Mouse (Mus musculus) heart, embryonic 15.5 days (tissue): ENCODE results near the gene Aif1. TPM values are rescaled to one million over a fixed set of nuclear protein-coding genes. Genes with fewer than 3 reads are reported as not detected.
A peak's percentile ranks its signal among the peaks of the same experiment; 100 is the strongest.

Source experiments
- ATAC-seq: fragments of 200-750 bp; cut with Nextera tagmentation; replicated peaks from 2 replicates; pipeline ENCODE4 v1.8.0; 2017; ENCODE audit warnings: low read depth, moderate TSS enrichment; ENCODE audit not compliant: insufficient number of reproducible peaks, insufficient read depth, low FRiP score
- H3K27ac ChIP-seq: fragments of 300-500 bp; sonication (generic); 2 replicates; pipeline ENCODE4 v1.5.1; 2015; ENCODE audit warnings: mild to moderate bottlenecking, inconsistent platforms
- H3K27me3 ChIP-seq: fragments of 300-500 bp; sonication (generic); 2 replicates; pipeline ENCODE4 v1.6.1; 2015; ENCODE audit warnings: inconsistent platforms
- H3K36me3 ChIP-seq: fragments of 300-500 bp; sonication (generic); 2 replicates; pipeline ENCODE4 v1.6.1; 2015; ENCODE audit warnings: mild to moderate bottlenecking, inconsistent platforms
- H3K4me1 ChIP-seq: fragments of 300-500 bp; sonication (generic); replicated peaks from 2 replicates; pipeline ENCODE4 v1.6.1; 2015; ENCODE audit warnings: inconsistent platforms
- H3K4me2 ChIP-seq: fragments of 300-500 bp; sonication (generic); 2 replicates; pipeline ENCODE4 v1.6.1; 2015; ENCODE audit warnings: inconsistent platforms, mild to moderate bottlenecking, moderate library complexity
- H3K4me3 ChIP-seq: fragments of 300-500 bp; sonication (generic); 2 replicates; pipeline ENCODE4 v1.5.1; 2015; ENCODE audit warnings: mild to moderate bottlenecking, inconsistent platforms
- H3K9ac ChIP-seq: fragments of 300-500 bp; sonication (generic); 2 replicates; pipeline ENCODE4 v1.6.1; 2015; ENCODE audit warnings: mild to moderate bottlenecking, inconsistent platforms
- H3K9me3 ChIP-seq: fragments of 300-500 bp; sonication (generic); replicated peaks from 2 replicates; pipeline ENCODE4 v1.6.1; 2016; ENCODE audit warnings: inconsistent platforms
- WGBS: fragments of 180-500 bp; shearing (Covaris S2); methylation state at CpG from one replicate; pipeline ENCODE4 v1.1.7; 2015; ENCODE audit warnings: mixed read lengths; 5-methylcytosine and 5-hydroxymethylcytosine counted together
- polyA plus RNA-seq: library from polyadenylated mRNA; unstranded; fragments of >200 nt; fragmentation: Nextera tagmentation; extraction: Ambion mirVana; gene quantifications from 2 replicates; pipeline ENCODE4 v1.2.1, GENCODE M21; 2015

The Aif1 gene
- polyA plus RNA-seq, 1 experiment from 2014 or later: 7.5 TPM

DNA sequence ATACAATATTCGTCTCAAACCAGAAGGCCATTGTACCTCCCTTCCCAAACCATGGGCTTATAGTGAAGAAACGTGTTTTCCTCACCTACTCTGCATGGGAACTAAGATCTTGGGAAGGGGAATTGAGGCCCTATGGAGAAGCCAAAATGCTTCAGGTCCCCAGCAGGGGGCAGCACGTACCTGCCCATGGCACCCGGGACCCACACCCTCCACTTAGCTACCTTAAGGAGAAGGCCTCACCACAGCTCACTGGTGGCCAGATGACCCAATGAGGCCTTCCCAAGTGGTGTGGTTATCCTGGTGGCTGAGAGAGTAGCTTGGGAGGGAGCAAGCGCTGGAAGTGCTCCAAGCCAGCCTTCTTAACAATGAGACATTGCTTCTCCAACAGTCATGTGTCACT lies 2.7 kb upstream of the Aif1 start:
- Histone ChIP-seq H3K27ac (no peak overlapping the region), H3K4me3 (no peak overlapping the region), H3K9ac (no peak overlapping the region), H3K9me3 (no peaks in the 10 kb centered on the region), H3K27me3 (no peaks in the 10 kb centered on the region), H3K4me2 (no peak overlapping the region), H3K36me3 (no peaks in the 10 kb centered on the region), H3K4me1 (no peaks in the 10 kb centered on the region)
- 7% methylated on average over 5 of the region's 5 CpGs for WGBS
- ATAC-seq: 0 out of 2 replicates have a peak, but pooled peaks have one; percentile 39

DNA sequence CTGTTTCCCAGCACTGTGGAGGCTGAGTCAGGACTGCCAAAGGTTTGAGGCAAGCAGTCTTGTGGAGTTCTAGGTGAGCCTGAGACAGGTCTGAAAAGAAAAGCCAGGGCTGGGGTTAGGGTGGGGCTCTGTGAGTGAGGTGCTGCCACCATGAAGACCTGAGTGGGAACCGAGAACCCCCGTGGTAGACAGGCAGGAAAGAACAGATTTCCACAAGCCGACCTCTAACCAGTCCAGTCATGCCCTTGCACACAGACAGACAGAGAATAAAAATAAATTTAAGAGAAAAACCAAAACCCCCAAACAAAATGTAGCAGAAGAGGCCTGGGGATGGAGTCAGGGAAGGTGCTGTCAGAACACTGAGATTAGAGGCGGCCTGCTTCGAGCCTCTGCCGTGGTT lies 486 bp downstream of the Aif1 start:
- H3K9me3 ChIP-seq: no peaks in the 10 kb centered on the region
- no peak for ATAC-seq
- H3K9ac ChIP-seq: no peak overlapping the region
- H3K36me3 ChIP-seq: no peaks in the 10 kb centered on the region
- WGBS: 74% methylated on average over 6 of the region's 6 CpGs
- no peak overlapping the region for H3K4me3 ChIP-seq
- H3K27ac ChIP-seq: no peak overlapping the region
- H3K4me1 ChIP-seq: 0 out of 2 replicates have a peak, but pooled peaks cover 5% of the 10 kb centered on the region
- H3K27me3 ChIP-seq: no peaks in the 10 kb centered on the region
- no peak overlapping the region for H3K4me2 ChIP-seq

DNA sequence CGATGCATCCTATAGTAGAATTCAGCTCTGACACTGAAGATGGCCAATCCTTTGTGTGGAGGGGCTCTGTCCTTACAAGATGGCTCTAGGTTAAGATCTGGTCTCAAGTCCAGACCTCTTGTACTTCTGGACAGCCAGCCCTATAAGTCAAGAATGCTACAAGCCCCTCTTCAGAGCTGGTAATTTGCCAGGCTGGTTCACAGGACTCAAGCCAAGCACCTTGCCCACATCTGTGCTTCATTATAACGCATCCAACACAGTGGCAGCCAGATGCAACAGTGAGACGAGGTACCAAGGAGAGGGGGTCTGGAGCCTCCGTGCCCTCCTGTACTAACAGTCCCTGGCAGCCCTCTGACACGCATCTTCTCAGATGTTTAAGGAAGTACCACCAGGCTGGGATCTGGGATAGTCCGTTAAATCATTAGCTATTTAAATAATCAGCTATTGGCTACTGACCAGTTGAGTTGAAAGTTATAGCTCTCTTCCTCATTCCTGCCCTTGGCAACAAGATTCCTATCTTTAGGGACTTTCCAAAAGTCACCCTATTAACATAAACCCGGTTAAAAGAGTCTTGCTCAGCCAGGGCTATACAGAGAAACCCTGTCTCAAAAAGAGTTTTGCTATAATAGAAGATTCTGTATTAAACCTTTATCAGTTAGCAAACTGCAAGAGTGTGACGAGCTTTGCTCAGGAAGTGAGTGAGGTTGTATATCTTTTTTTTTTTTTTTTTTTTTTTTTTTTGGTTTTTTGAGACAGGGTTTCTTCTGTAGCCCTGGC lies 1.5 kb downstream of the Aif1 start:
- H3K4me2 ChIP-seq: no peak overlapping the region
- WGBS: 57% methylated on average over 8 of the region's 8 CpGs
- no peak for ATAC-seq
- H3K27ac ChIP-seq: no peak overlapping the region
- H3K4me3 ChIP-seq: no peak overlapping the region
- H3K36me3 ChIP-seq: no peaks in the 10 kb centered on the region
- 0 out of 2 replicates have a peak, but pooled peaks cover 5% of the 10 kb centered on the region for H3K4me1 ChIP-seq
- no peak overlapping the region for H3K9ac ChIP-seq
- H3K27me3 ChIP-seq: no peaks in the 10 kb centered on the region
- H3K9me3 ChIP-seq: no peaks in the 10 kb centered on the region

DNA sequence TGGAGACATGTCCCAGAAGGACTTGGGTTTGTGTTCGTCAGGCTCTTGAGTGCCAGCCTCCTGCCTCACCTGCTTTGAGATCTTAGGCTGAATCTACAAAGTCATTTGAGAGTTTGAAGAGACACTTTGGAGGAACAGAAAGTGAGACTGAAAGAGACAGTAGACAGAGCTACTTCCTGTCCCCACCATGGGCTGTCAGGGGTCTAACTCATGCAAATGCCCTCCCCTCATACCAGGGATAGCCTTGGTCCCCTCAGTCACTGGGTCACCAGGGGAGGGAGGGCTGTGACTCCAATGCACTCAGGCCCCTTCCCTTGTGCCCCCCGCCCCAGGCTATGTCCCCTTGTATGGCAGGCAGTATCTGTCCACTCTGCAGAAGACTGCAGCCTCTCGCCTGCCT lies 2.5 kb downstream of the Aif1 start:
- 61% methylated on average over 3 of the region's 3 CpGs for WGBS
- no peaks in the 10 kb centered on the region for H3K27me3 ChIP-seq

DNA sequence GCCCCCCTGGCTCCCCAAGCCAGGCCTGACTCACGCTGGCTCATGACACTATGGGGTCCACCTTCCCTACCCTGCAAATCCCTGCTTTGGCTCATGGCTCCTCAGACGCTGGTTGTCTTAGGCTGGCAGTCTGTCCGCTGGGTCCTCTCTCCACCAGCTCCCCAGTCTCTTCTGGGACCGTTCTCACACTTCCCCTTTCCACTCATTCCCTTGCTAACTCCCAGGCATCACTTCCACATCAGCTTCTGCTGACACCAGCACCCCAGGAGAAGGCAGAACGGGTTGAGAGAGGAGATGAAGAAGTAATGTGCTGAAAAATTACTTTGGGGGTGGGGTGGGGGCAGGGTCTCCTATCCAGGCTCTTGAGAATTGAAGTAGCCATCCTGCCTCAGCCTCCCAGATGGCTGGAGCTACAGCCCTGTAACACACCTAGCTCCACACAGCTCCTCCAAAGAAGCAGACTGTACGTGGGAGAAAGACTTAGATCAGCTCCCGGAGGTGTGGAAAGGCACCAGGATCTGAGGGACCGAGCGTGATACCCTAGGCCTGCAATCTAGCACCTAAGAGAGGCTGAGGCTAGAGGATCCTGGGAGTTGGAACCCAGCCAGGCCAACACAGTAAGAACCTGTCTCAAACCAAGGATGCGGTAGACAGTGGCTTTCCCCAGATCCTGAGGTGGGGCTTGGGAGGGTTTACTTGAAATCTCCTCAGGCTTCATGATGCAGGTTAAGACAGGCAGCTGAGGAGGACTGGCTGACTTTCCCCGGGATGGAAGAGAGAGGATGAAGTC lies 3.2 kb downstream of the Aif1 start:
- H3K4me3 ChIP-seq: no peak overlapping the region
- no peak overlapping the region for H3K9ac ChIP-seq
- 0 out of 2 replicates have a peak, but pooled peaks cover 5% of the 10 kb centered on the region for H3K4me1 ChIP-seq
- H3K27me3 ChIP-seq: no peaks in the 10 kb centered on the region
- ATAC-seq: no peak
- H3K27ac ChIP-seq: peak overlapping the region; percentile 6; the same call in 1 of the 2 replicates
- no peaks in the 10 kb centered on the region for H3K9me3 ChIP-seq
- H3K4me2 ChIP-seq: no peak overlapping the region
- no peaks in the 10 kb centered on the region for H3K36me3 ChIP-seq
- 50% methylated on average over 11 of the region's 11 CpGs for WGBS

More for the DNA sequence above, 2.5 kb downstream of the Aif1 start:
- no peak overlapping the region for H3K9ac ChIP-seq
- no peak for ATAC-seq
- no peaks in the 10 kb centered on the region for H3K9me3 ChIP-seq
- H3K36me3 ChIP-seq: no peaks in the 10 kb centered on the region
- H3K4me2 ChIP-seq: no peak overlapping the region
- H3K4me1 ChIP-seq: 0 out of 2 replicates have a peak, but pooled peaks cover 5% of the 10 kb centered on the region
- no peak overlapping the region for H3K4me3 ChIP-seq
- H3K27ac ChIP-seq: peak overlapping the region; percentile 6; the same call in 1 of the 2 replicates

DNA sequence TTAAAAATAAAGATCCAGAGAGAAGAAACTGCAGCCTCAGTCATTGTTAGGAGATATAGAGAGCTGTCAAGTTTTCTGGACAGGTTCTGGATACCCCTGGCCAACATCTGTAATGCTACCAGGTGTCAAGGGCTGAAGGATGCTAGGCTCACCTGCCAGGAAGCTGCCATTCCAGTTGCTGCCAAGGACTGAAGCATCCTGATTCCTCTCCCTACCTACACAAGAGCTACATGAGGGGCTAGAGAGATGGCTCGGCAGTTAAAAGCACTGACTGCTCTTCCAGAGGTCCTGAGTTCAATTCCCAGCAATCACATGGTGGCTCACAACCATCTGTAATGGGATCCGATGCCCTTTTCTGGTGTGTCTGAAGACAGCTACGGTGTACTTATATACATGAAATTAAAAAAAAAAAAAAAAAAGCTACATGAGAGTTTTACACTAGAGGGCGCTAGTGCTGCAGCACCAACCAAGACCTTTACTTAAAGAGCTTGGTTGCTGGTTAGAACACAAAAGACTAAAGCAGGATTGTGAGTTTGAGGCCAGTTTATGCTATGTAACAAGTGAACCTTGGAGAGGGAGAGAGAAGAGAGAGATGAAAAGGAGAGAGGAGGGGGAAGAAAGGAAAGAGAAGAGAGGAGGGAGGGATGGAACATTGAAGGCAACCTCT lies 7.2 kb downstream of the Aif1 start:
- no peaks in the 10 kb centered on the region for H3K27me3 ChIP-seq
- ATAC-seq: no peak
- H3K36me3 ChIP-seq: no peaks in the 10 kb centered on the region
- H3K4me1 ChIP-seq: peaks cover 16% of the 10 kb centered on the region
- H3K4me2 ChIP-seq: no peak overlapping the region
- no peak overlapping the region for H3K4me3 ChIP-seq
- no peaks in the 10 kb centered on the region for H3K9me3 ChIP-seq
- 17% methylated on average over 4 of the region's 4 CpGs for WGBS
- H3K27ac ChIP-seq: no peak overlapping the region
- H3K9ac ChIP-seq: no peak overlapping the region

DNA sequence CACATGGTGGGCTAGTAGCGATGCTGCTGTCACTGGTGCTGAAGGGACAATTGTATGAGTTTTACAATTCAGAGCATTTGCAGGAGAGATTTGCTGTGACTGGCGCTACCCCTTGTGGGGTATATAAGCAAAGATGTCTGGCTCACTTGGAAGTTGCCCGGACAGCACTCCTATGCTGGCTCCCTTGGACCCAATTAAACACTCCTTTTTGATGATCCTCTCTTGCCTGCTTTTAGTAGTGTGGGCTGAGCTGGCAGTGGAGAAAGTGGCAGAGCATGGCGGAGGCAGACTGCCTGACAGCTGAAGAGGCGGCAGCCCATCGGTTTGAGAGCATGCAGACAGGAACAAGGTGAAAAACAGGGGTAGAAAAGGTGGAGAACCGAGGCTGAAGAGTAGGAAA lies 8.1 kb downstream of the Aif1 start:
- H3K9me3 ChIP-seq: no peaks in the 10 kb centered on the region
- 81% methylated on average over 7 of the region's 7 CpGs for WGBS
- no peak overlapping the region for H3K4me2 ChIP-seq
- H3K4me1 ChIP-seq: peaks cover 21% of the 10 kb centered on the region
- H3K27me3 ChIP-seq: no peaks in the 10 kb centered on the region
- no peaks in the 10 kb centered on the region for H3K36me3 ChIP-seq
- no peak for ATAC-seq
- H3K9ac ChIP-seq: no peak overlapping the region
- H3K27ac ChIP-seq: no peak overlapping the region
- no peak overlapping the region for H3K4me3 ChIP-seq

DNA sequence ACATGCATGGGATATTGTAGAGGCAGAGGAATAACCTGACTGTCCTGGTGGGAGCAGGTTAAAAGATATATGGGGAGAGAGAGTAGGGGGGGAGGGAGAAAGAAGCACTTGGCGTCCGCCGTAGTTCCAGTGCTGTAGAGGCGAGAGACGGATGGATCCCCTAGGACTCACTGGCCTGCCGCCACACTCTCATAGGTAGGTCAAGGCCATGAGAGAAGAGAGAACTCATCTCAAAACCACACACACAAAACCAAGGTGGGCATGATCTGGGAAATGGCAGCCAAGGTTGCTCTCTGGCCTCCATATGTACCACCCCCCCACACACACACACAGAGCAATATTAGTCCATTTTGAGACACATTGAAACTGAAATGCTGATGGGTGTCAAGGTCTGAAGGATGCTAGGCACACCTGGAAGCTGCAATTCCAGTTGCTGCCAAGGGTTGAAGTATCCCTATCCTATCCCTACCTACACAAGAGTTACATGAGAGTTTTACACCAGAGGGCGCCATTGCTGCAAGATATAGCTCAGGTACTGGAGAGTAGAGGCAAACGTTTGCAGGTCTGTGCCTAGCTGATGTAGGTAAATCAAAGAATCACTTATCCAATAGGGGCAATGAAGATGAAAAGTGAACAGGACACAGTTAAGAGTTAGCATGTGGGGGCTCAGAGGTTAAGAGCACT lies 9.4 kb downstream of the Aif1 start:
- Histone ChIP-seq H3K4me2 (0 out of 2 replicates have a peak overlapping the region, but pooled peaks have one; percentile 61), H3K36me3 (peaks cover 2% of the 10 kb centered on the region), H3K4me1 (peaks cover 30% of the 10 kb centered on the region), H3K4me3 (peak overlapping the region; percentile 92; the same call in 1 of the 2 replicates), H3K9me3 (no peaks in the 10 kb centered on the region), H3K27ac (peak overlapping the region; percentile 97), H3K9ac (0 out of 2 replicates have a peak overlapping the region, but pooled peaks have one; percentile 47), H3K27me3 (no peaks in the 10 kb centered on the region)
- 72% methylated on average over 8 of the region's 8 CpGs for WGBS
- ATAC-seq: no peak

DNA sequence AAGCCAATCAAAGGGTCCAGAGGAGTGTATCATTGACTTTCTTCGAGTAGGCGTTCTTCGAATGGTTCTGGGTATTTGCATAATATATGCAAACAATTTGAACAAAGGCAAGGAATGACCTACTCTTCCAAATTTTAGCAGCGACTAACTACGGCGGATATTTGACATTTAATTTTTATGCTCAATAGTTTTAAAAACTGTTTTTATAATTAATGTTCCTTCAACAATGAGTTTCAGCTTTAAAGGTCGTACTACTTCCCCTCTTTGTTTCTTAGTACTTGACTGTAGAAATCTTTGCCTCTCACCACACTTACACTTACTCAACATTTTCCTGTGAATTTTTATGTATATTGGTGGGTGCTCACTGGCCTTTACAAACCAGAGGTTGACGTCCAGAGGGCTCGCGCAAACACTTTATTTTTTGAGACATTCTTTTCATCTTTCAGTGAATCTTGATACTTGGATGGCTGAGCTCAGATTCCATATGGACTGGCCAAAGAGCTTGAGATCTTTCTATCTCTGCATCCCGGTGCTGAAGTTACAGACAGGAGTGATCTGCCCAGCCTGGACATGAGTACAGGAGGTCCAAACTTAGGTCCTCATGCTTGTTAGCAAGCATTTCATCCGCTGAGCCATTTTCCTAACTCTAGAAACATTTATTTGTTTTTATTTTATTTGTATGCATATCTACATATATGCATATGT lies 10.3 kb downstream of the Aif1 start:
- Histone ChIP-seq H3K4me1 (peaks cover 31% of the 10 kb centered on the region), H3K27ac (peak overlapping the region; percentile 97), H3K9me3 (no peaks in the 10 kb centered on the region), H3K9ac (peak overlapping the region; percentile 47), H3K4me2 (peak overlapping the region; percentile 61), H3K36me3 (peaks cover 11% of the 10 kb centered on the region), H3K27me3 (no peaks in the 10 kb centered on the region), H3K4me3 (peak overlapping the region; percentile 92)
- ATAC-seq: no peak
- WGBS: 21% methylated on average over 12 of the region's 12 CpGs
